Mouse (Mus musculus) brain, embryonic 14.5 days (tissue): ENCODE results near the gene Rfxank. TPM values are rescaled to one million over a fixed set of nuclear protein-coding genes. Genes with fewer than 3 reads are reported as not detected.

Source experiments
- DNase-seq: peaks from one replicate; pipeline ENCODE4 v3.0.0-alpha.2; 2011; ENCODE audit warnings: low read depth
- CTCF ChIP-seq: fragments of 200-500 bp; IDR thresholded peaks from 2 replicates; pipeline ENCODE4 v1.5.1; 2012; ENCODE audit warnings: inconsistent platforms, mild to moderate bottlenecking, moderate library complexity, borderline replicate concordance; ENCODE audit not compliant: insufficient read depth, insufficient read length; ENCODE audit errors: extremely low read depth
- POLR2A ChIP-seq: fragments of 200-500 bp; IDR thresholded peaks from 2 replicates; pipeline ENCODE4 v1.6.1; 2012; ENCODE audit warnings: mild to moderate bottlenecking, inconsistent platforms, borderline replicate concordance; ENCODE audit not compliant: poor library complexity, insufficient read depth, insufficient read length, severe bottlenecking; ENCODE audit errors: extremely low read depth
- polyA plus RNA-seq: library from polyadenylated mRNA; depleted of rRNA; stranded (reverse); fragments of >200 nt; gene quantifications from 2 replicates; pipeline ENCODE4 v1.2.3, GENCODE M21; 2012

The Rfxank gene
- polyA plus RNA-seq, 1 experiment = 20.0 TPM

DNA sequence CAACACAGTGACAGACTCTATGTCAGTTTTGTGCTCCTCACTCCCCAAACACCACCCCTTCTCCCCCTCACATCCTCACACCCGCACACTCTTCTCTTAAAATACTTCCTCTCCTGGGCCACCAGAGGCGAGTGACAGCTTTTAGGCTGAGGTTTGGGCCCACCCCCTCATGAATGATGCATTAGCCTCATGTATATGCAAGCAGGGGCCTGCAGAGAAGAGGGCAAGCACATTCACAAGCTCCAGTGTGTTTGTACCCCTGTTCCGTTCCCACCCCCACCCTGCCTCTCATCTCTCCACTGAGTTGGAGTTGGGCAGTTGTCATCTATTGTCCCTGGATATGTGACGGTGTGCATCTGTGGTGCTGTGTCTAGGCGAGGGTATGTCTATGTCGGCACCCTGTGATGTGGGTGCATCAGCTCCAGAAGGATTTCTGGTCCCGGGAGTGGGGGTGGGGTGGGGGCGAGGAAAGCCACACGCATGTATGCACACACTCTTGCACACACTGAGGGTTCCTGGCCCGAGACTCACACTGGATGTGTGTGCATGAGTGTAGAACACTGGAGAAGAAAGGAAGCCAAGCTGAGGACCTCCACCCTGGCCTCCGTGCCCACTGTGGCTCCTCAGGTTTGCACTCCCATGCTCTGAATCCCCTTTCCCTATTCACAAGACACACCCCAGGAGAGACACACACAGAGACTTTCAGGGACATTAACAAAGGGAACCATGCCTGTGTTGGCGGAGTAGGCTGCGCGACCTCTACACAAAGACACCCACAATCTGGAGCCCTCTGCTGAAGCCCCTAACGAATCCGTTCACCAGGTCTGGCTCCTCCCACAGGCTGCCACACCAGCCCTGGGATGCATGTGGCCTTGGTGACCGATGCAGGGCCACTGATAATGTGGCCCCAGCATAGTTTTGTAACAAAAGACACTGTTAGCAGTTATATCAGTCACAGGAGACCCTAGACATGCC, 19.9 kb downstream of the Rfxank start:
- peak; percentile 97 for DNase-seq
- TF ChIP-seq CTCF = peak; percentile 49; the same call in 1 of the 2 replicates
- peak; percentile 59; the same call in 1 of the 2 replicates for TF ChIP-seq POLR2A

DNA sequence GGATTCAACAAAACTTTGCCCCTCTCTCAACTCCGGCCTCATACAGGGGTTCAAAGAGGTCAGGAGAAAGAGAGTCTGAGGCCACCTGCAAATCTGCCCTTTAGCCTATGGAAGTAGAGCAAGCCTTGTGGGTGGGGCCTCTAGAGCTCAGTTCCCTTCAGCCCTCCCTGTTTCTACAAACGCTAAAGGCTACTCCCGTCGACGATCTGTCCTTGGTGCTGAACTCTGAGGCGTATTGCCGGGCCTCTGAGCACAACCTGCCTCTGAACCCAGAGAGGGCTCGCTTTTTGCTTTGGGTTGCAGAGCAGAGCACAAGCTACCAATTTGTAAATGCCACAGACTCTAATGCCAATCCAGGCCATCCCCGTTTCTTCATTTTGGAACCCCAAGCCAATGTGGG, 21.3 kb downstream of the Rfxank start:
- TF ChIP-seq CTCF (no peak), POLR2A (no peak)

DNA sequence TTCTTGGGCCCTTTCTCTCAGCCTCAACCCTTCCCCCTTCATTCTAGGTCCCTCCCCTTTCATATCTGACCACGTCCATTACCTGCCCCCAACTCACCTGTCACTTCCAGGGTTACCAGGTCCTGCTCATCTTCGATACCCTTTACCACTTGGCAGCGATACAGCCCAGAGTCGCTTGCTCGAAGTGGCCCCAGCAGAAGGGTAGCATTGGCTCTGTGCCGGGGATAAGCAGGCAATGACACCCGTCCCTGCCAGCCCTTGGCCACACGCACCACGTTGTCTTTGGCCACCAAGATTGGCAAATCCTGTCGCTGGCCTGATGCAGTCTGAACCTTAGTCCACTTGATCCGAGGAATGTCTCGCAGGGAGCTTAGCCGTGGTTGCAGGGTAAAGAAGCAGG, 24.1 kb downstream of the Rfxank start:
- DNase-seq = no peak
- no peak for TF ChIP-seq CTCF
- no peak for TF ChIP-seq POLR2A

More for the DNA sequence above, 21.3 kb downstream of the Rfxank start:
- DNase-seq = no peak

DNA sequence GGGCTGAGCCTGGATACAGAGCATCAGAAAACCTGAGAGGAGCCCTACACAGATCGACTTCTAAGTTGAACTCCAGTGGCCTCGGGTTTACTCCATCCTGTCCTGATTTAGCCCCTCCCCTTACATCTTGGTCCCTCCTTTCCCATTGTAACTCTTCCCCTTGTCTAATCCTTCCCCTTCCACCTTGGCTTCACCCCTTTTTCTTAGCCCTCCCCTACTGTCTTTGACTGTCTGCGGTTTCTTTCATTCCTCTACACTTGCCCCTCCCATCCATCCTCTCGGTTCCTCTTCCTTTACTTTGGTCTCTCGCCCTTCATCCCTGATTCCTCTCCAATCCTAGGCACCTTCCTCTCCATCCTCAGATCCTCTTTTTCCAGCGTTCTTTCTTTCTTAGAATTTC, 24.5 kb downstream of the Rfxank start:
- no peak for TF ChIP-seq POLR2A
- no peak for DNase-seq

DNA sequence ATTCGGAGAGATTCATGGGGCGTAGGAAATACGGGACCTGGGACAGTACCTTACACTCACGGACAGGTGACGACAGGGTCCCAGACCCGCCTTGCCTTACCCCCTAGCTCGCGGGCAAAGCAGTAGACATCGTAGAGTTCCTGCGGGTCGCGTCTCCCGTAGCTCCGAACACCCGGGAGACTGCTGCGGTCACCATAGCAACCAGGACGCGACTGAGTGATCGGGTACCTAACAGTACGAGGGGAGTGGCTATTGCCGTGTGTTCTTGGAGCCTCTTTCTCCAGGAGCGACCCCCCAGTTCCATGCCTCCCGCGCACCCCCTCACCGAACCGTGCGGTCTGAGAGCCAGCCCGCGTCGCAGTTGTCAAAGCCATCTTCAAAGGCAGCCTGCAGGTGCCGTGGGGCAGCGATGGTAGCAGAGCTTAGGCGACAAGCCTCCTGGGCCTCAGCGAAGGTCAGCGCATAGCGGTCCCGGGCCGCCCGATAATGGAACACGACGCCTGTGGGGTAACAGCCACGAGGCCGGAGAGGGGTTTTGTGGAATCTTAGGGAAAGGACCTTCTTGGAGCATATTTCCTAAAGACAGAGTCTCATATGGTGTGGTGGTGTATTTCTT, 26.4 kb downstream of the Rfxank start:
- DNase-seq = peak; percentile 54
- TF ChIP-seq CTCF (no peak), POLR2A (no peak)

DNA sequence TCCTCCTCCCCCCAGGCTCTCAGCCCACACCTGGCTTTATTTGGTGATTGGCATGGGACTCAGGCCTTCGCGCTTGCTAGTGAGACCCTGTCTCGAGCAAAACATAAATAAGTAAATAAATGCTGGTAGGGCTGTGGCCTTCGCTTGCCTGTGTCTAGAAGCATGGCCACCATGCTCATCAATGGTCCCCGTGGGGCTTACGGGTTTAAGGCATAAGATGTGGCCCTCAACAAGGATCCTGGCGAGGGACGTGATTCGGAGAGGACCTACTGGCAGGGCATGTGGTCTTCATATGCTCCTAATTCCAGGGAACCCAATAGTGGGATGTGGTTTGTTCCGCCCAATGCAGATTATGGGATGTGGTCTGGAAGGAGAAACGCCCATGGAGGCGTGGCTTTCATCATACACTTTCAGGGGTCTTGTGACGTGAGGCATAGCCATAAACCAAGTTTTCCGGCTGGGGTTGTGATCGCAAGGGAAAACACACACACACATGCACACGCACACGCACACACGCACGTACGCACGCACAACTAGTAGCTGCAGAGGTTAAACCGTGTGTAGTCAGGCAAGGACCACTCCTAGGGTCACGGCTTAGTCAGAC, 27.7 kb downstream of the Rfxank start:
- TF ChIP-seq CTCF (no peak), POLR2A (no peak)
- no peak for DNase-seq

DNA sequence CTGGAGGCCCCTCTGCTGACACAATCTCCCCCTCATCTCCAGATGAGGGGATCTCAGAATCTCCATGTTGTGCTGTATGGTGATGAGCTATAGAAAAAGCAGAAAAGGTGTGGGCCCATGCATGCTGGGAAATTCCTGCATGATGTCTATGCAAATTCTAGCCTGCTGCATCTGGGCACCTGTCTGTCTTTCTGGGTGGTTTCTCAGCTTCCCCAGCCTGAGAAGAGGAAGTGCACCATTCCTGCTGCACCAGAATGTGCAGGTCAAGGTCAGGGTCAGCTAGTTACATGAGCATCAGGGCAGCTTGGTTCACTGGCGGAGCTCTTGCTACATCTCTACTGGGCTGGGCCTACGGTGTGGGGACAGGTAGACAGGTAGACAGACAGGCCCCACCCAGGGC, 28.5 kb downstream of the Rfxank start:
- no peak for DNase-seq
- TF ChIP-seq POLR2A (no peak), CTCF (no peak)

DNA sequence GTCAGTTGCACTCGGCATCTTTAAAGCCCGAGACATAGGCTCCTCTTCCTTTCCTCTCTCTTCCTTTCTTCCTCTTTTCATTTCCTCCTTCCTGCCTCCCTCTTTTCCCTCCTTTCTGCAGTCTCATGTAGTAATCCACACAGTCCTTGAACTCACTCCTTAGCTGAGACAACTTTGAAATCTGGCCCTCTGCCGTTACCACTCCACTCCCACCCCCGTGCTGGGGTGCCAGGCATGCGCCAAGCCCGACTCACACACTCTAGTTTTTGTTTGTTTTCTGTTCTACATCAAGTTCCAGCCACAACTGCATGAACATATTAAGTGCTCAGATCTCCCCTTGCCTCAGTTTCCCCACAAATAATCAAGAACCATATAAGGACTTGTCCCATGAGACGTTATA, 34.0 kb downstream of the Rfxank start:
- DNase-seq = no peak

DNA sequence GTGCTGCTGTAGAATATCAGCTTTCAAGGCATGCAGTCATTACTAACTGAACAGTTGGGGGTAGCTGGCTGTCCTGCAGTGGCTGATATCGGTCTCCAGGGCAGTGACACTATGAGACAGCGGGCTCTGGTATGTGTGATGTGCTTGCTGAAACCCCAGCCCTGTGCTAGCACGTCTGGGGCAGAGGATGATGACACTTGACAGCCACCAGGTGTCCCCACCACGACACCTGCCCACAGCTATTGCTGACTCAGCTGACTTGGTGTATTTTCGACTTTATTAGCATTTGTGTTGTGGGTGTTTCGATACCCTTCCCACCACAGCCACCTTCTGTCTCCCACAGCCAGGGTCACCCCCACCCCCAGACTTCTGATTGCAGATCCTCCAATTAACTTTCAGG, 34.4 kb downstream of the Rfxank start:
- peak; percentile 52 for DNase-seq
- TF ChIP-seq CTCF (peak; percentile 60), POLR2A (no peak)

More for the DNA sequence above, 34.0 kb downstream of the Rfxank start:
- TF ChIP-seq CTCF = no peak
- no peak for TF ChIP-seq POLR2A

DNA sequence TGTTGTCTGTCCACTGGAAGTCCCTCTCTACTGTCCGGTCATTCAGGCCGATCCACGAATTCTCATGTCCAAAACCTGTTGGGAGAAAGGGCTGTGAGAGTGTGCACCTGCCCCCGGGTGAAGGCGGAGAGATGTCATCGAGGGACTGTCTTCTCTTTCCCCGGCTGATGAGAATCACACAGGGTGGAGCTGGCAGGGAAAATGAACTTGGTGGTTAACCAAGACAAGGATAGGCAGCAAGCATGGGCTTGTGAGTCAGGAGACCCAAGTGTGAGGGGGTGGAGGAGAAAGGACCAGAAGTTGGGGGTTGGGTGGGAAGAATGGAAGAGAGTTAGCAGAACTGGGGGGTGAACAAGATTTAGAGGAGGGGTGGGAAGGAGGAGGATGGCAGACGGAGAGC, 38.7 kb downstream of the Rfxank start:
- DNase-seq = no peak
- TF ChIP-seq CTCF (no peak), POLR2A (no peak)

DNA sequence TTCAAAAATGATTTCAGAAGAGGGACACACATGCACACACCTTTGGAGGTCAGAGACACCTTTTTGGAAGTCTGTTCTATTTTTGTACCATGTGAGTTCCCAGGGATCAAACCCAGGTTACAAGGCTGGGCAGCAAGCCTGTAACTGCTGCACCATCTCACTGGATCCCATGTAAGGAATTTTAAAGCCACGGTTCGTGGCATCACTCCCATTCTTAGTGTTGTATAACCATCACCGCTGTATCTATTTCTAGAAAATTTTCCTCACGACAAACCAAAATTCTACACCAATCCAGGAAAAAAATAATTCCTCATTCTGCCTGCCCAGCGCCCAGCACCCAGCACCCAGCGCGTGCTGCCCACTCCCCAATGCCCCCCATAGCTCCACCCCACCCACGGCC, 39.7 kb downstream of the Rfxank start:
- TF ChIP-seq POLR2A (no peak), CTCF (no peak)
- no peak for DNase-seq

DNA sequence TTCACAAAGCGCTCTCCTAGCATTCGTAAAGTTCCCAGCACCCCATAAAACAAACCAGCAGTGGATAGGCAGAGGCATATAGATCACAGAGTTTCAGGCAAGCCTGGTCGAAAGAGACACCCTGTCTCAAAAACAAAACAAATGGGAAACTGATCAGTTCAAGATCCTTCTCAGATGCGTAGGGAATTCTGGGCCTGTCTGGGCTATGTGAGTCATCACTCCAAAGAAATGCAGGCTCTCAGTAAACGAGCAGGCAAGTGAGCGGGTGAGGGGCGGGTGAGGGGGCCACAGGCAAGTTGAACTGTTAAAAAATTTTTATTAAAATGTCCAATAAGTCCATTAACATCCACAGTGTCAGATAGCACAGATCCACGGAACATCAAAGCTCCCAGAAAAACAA, 46.2 kb downstream of the Rfxank start:
- DNase-seq = no peak
- TF ChIP-seq POLR2A (no peak), CTCF (no peak)
